Mouse (Mus musculus) lung, adult 2 months (tissue): ENCODE measurements around the gene Gramd1b.

Experiments used
- CTCF ChIP-seq: fragments of 200-500 bp; IDR thresholded peaks from 2 replicates; pipeline ENCODE4 v1.5.1; 2011; ENCODE audit warnings: mild to moderate bottlenecking, low read length, control low read depth; ENCODE audit not compliant: insufficient read depth
- POLR2A ChIP-seq: fragments of 200-500 bp; IDR thresholded peaks from 2 replicates; pipeline ENCODE4 v1.6.1; 2011; ENCODE audit warnings: low read depth, mild to moderate bottlenecking, control low read depth, low read length, borderline replicate concordance; ENCODE audit errors: extremely low read depth

DNA sequence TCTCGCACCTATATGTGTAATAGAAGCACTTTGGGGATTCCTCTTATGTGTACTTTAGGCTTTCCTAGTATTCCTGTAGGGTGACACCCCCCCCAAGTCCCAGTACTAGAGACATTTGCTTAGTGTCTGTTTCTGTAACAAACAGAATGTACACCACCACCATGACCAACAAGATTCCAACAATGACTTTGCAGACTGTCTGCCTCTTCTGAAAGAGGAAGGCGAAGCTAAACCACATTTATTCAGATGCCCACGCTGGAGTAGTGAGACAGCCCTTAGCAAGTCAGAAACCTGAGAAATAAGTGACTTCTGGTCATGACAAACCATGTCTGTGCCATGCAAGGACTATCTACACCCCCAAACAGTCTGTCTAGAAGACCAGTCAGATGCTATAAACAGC, 11.9 kb downstream of the Gramd1b start:
- TF ChIP-seq POLR2A: no peak
- TF ChIP-seq CTCF: no peak
